Mouse (Mus musculus): Measurements from ENCODE around the gene Usp49.

GRCm38 (mm10) chr17:47691650-47692049 is 61.2 kb downstream of the Usp49 start:
- TF ChIP-seq CTCF (IDR thresholded peaks at IDR 0.05; ENCODE audit: low read depth, low read length) (no peak), POLR2A (IDR thresholded peaks at IDR 0.05; ENCODE audit: extremely low read depth, insufficient read depth, low read length) (no peak)
